Mouse (Mus musculus): ENCODE measurements around the gene Klhl8. TPM values are rescaled to one million over a fixed set of nuclear protein-coding genes. Genes with fewer than 3 reads are reported as not detected.

Klhl8 gene
- polyA plus RNA-seq, 1 experiment, result 27.9 TPM

DNA sequence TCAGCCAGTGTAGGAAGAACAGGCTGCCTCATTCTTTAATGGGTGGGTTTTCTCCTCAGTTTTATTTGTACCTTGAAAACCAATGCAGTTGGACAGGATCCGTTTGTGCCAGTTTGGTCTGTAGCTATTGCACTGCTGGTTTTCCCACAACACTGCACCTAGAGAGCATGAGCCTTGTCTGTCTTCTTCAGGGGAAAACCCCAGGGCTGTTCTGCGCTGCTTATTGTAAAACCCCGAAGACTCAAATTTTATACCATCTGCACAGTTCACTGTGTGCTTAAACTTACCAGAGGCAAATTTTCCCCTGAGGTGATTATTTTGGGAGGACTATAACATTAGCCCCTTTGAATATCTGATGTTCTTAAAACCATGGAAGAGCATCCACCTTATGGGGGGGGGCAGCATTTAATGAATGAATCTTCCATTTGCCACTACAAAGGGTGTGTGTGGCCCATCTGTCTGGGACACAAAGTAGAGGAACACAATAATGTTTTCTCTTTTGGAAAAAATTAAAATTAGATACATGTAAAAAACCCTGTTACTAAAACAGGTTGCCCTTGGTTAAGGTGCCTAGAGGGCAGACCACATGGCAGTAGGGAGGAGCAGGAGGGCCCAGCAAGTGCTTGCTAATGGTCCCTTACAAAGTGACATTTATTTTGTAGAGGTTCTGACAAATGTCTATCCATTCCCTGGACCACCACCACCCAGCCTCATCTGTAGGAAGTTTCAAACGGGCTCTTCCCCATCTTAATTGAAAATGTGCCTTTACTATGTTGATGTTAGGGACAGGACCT is 58.1 kb downstream of the Klhl8 start:
- Histone ChIP-seq H3K4me3 (ENCODE audit: insufficient read depth, low read length) (no peak overlapping the region), H3K27ac (ENCODE audit: insufficient read depth, low read length) (no peak overlapping the region), H3K4me1 (ENCODE audit: control insufficient read depth, insufficient read depth, low read length) (peaks cover 3% of the 10 kb centered on the region)
- TF ChIP-seq POLR2A (IDR thresholded peaks at IDR 0.05; ENCODE audit: extremely low read depth, insufficient read depth, low read length) (no peak), CTCF (IDR thresholded peaks at IDR 0.05; ENCODE audit: extremely low read depth, insufficient read depth, low read length) (no peak)

DNA sequence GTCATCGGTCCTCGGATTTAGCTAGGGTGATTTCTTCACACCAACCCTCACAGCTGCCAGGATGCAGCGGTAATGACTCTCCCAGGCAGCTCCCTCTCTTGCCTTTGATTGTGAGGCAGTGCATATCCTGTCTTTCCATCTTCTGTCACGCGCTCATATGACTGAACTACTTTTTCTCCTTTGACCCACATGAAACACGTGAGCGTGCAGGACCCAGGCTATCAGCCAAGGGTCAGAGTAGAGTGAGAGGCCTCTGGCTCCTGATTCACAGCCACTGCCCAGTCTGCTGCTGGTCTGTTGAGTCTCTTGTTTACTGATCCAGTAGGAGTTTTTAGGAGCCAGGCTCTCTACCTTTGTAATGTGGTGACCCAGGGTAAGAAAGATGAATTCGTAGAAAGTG is 62.5 kb downstream of the Klhl8 start:
- no peak overlapping the region for H3K27ac ChIP-seq (ENCODE audit: insufficient read depth, low read length)
- H3K4me3 ChIP-seq (ENCODE audit: insufficient read depth, low read length), result no peak overlapping the region
- H3K4me1 ChIP-seq (ENCODE audit: control insufficient read depth, insufficient read depth, low read length), result no peaks in the 10 kb centered on the region; the same call in 1 of the 2 replicates
- TF ChIP-seq POLR2A (IDR thresholded peaks at IDR 0.05; ENCODE audit: extremely low read depth, insufficient read depth, low read length), result no peak
- no peak for TF ChIP-seq CTCF (IDR thresholded peaks at IDR 0.05; ENCODE audit: extremely low read depth, insufficient read depth, low read length)

DNA sequence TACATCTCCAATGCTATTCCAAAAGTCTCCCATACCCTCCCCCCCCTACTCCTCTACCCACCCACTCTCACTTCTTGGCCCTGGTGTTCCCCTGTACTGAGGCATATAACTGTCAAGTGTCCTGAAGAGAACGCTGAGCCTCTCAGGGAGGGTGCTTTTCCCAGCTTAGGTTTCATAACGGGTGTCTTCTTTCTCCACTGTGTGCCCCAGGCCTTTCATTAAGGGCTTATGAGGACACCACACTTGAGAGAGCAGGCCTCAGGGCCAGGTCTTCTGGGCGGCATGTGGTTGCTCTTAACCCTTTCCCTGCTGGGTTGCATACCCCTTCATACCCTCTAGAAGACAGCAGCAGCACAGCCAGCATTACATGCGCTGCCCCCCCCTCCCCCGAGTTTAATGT is 64.5 kb downstream of the Klhl8 start:
- Histone ChIP-seq H3K27ac (ENCODE audit: insufficient read depth, low read length) (no peak overlapping the region), H3K4me3 (ENCODE audit: insufficient read depth, low read length) (no peak overlapping the region), H3K4me1 (ENCODE audit: control insufficient read depth, insufficient read depth, low read length) (no peaks in the 10 kb centered on the region)
- no peak for TF ChIP-seq POLR2A (IDR thresholded peaks at IDR 0.05; ENCODE audit: extremely low read depth, insufficient read depth, low read length)
- TF ChIP-seq CTCF (IDR thresholded peaks at IDR 0.05; ENCODE audit: extremely low read depth, insufficient read depth, low read length), result no peak

DNA sequence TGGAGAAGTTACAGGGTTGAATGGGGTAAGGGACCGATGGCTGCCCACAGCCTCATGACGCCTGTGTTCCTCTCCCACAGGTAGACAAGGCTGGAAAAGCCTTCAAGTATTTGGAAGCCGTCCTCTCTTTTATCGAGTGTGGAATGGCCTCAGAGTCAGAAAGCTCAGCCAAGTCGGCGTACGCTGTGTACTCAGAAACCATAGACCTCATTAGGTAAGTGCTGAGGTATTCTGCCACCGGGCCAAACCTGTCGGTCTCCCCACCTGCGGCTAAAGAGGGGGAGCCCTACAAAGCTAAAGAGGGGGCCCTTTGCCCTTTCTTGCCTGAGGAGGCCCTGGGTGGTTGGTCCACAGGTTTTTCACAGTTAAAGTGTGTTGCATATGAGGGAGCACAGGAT is 64.9 kb downstream of the Klhl8 start:
- TF ChIP-seq CTCF (IDR thresholded peaks at IDR 0.05; ENCODE audit: extremely low read depth, insufficient read depth, low read length) (no peak), POLR2A (IDR thresholded peaks at IDR 0.05; ENCODE audit: extremely low read depth, insufficient read depth, low read length) (no peak)
- Histone ChIP-seq H3K27ac (ENCODE audit: insufficient read depth, low read length) (no peak overlapping the region), H3K4me1 (ENCODE audit: control insufficient read depth, insufficient read depth, low read length) (no peaks in the 10 kb centered on the region), H3K4me3 (ENCODE audit: insufficient read depth, low read length) (no peak overlapping the region)

DNA sequence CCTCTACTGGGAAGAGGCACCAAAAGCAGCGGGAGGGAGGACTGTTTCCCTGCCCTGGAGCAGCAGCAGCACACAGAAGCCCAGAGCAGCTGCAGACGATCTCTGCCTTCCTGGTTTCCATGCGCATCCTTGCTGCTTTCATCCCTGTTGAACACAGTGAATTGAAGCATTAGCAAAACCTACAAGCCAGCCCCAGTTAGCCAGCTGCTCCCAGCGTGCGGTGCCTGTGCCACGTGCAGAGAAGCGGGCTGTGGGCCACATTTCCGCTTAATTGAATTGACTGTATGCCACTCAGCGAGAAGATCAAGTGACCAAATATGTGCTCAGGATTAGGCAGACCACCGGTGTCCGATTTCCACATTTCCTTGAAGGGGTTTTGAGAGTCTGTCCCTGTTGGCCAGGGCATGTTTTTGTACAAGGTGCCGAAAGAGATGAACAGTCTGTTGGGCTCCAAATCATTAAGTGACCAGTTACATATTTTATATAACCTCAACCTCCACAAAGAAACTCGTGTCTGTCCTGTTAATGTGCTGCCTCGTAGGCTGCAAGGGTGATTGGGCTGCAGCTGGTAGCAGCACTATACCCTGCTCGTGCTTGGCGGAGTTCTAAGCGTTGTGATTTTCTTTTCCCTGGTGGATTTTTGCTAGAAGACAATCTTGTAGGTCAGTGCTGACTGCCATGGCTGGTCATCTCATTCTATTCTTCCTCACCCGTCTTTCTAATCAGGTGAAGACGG is 65.5 kb downstream of the Klhl8 start:
- TF ChIP-seq POLR2A (IDR thresholded peaks at IDR 0.05; ENCODE audit: extremely low read depth, insufficient read depth, low read length), result no peak
- no peak for TF ChIP-seq CTCF (IDR thresholded peaks at IDR 0.05; ENCODE audit: extremely low read depth, insufficient read depth, low read length)
- Histone ChIP-seq H3K4me1 (ENCODE audit: control insufficient read depth, insufficient read depth, low read length) (no peaks in the 10 kb centered on the region), H3K4me3 (ENCODE audit: insufficient read depth, low read length) (no peak overlapping the region), H3K27ac (ENCODE audit: insufficient read depth, low read length) (no peak overlapping the region)

DNA sequence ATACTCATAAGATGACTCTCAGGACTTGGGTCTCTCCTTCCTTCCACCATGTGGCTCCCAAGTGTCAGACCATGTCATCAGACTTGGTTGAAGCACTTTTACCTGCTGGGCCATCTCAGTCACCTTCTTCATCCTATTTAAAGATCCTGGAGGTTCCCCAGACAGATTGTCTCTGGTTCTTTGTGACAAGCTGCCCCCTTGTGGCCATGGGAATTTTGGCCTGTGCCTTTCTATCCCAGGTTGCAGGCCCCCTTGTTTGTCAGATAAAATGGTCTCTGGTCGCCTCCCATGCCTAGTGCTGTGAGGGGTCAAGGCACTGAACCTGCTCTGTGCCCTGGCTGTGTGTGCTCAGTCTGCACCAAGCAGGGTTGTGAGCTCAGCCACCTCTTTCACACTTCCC is 67.1 kb downstream of the Klhl8 start:
- H3K27ac ChIP-seq (ENCODE audit: insufficient read depth, low read length), result no peak overlapping the region

DNA sequence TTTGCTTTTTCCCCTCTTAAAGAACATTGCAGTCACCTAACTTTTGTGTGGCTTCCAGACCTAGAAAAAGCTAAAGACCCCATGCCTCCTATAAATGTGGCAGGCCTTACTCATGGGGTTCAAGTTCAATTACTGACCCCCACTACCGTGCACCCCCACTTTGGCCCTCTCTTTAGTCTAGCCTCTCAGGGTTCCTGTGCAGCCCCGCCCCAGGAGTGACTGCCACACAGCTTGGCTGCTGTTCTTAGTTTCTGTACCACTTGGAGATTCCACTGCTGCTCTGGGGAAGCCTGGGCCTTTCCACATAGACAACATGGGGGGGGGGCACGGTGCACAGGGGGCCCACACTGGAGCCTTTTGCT is 71.8 kb downstream of the Klhl8 start:
- Histone ChIP-seq H3K4me3 (ENCODE audit: insufficient read depth, low read length) (no peak overlapping the region), H3K27ac (ENCODE audit: insufficient read depth, low read length) (no peak overlapping the region), H3K4me1 (ENCODE audit: control insufficient read depth, insufficient read depth, low read length) (no peaks in the 10 kb centered on the region)
- TF ChIP-seq CTCF (IDR thresholded peaks at IDR 0.05; ENCODE audit: extremely low read depth, insufficient read depth, low read length), result no peak
- no peak for TF ChIP-seq POLR2A (IDR thresholded peaks at IDR 0.05; ENCODE audit: extremely low read depth, insufficient read depth, low read length)

More for the DNA sequence above, 67.1 kb downstream of the Klhl8 start:
- Histone ChIP-seq H3K4me1 (ENCODE audit: control insufficient read depth, insufficient read depth, low read length) (no peaks in the 10 kb centered on the region), H3K4me3 (ENCODE audit: insufficient read depth, low read length) (no peak overlapping the region)
- TF ChIP-seq POLR2A (IDR thresholded peaks at IDR 0.05; ENCODE audit: extremely low read depth, insufficient read depth, low read length) (no peak), CTCF (IDR thresholded peaks at IDR 0.05; ENCODE audit: extremely low read depth, insufficient read depth, low read length) (peak; percentile 41)

DNA sequence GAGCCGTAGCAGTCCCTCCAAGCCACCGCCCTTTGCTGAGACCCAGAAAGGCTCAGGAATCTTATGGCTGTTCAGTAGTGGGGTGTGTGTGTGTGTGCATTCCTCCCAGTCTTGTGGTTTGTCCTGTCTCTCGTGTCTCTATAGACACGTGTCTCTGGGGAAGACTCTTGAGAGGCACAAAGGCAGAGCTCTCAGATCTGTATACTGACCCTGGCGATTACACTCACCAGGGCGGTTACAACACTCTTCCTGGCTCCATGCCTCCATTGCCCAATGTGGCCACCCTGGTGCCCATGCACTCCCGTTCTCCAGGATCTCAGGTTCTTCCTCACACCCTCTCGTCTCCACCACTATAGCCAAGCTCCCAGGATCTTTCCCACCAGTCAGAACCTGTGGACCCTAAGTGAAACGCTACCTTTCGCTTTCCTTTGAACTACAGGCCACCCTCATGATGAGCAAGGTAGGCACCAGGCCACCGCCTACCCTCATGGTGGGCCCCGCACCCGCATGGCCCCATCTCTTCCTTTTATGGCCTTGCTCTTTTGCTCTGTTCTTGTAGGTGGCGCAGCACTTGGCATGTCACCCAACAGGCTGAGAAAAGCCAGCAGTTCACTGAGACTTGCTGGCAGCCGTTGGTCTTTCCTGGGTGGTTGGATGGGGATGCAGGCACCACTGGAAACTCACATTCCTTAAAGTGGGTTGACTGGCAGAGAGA is 72.4 kb downstream of the Klhl8 start:
- Histone ChIP-seq H3K4me1 (ENCODE audit: control insufficient read depth, insufficient read depth, low read length) (no peaks in the 10 kb centered on the region), H3K27ac (ENCODE audit: insufficient read depth, low read length) (no peak overlapping the region), H3K4me3 (ENCODE audit: insufficient read depth, low read length) (no peak overlapping the region)
- no peak for TF ChIP-seq POLR2A (IDR thresholded peaks at IDR 0.05; ENCODE audit: extremely low read depth, insufficient read depth, low read length)
- TF ChIP-seq CTCF (IDR thresholded peaks at IDR 0.05; ENCODE audit: extremely low read depth, insufficient read depth, low read length), result no peak

DNA sequence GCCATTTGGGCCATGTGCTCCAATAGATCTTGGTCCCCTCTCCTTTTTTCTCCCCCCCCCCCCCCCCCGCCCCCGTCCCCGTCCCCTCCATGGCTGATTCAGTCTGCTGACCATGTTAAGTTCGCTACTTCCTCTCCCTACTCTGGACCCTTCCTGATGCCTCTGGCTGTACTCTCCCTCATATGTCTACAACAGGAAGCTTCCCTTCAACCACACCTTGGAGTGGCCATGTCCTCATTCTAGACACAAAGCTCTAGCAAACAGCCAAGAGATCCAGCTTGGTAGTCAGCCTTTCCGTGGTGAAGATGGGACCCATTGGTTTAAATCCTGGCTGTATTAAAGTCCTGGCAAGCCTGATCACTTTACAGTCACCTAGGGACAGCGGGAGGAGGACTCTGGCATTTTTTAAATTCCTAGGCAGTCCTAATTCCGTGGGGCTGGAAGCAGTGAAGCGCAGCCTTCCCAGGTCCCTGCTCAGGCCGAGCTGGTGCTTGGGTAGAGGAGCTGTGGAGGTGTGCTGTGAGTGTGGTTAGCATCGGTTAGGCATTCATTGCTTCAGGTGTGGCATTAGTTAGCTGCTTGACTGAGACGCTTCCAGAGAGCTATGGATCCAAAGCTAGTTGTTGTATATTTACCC is 74.8 kb downstream of the Klhl8 start:
- Histone ChIP-seq H3K27ac (ENCODE audit: insufficient read depth, low read length) (no peak overlapping the region), H3K4me1 (ENCODE audit: control insufficient read depth, insufficient read depth, low read length) (no peaks in the 10 kb centered on the region), H3K4me3 (ENCODE audit: insufficient read depth, low read length) (no peak overlapping the region)
- TF ChIP-seq POLR2A (IDR thresholded peaks at IDR 0.05; ENCODE audit: extremely low read depth, insufficient read depth, low read length) (no peak), CTCF (IDR thresholded peaks at IDR 0.05; ENCODE audit: extremely low read depth, insufficient read depth, low read length) (no peak)

Data from cortical plate, adult 2 months (tissue).